Mouse (Mus musculus) frontal cortex, postnatal 10 days (tissue): Measurements from ENCODE around the gene Fam98c.

Experiments used
- DNase-seq, 2 experiments: peaks; one replicate each; pipeline ENCODE4 v3.0.0; 2022; ENCODE audit warnings: low spot score in 2 of 2, mixed read lengths in 1 of 2

Gene Fam98c

GRCm38 (mm10) chr7:29108992-29109955 is 46.8 kb downstream of the Fam98c start:
- DNase-seq = peak in 1 of 2 experiments; percentile 46
